Mouse (Mus musculus) intestine, embryonic 14.5 days (tissue): ENCODE measurements at regions not wholly inside any gene's neighbourhood (a gene's known extent, or its start where the extent isn't known, plus 50 kb on each side); places are given as distances from the start of the nearest gene placed in this dataset.

Source experiments
- ATAC-seq: fragments of 200-750 bp; cut with Nextera tagmentation; replicated peaks from 2 replicates; pipeline ENCODE4 v1.8.0; 2017; ENCODE audit warnings: low read depth, moderate number of reproducible peaks, moderate TSS enrichment, moderate library complexity; ENCODE audit not compliant: low FRiP score, low TSS enrichment
- DNase-seq: peaks from one replicate; pipeline ENCODE4 v3.0.0-alpha.2; 2018; ENCODE audit warnings: low spot score
- H3K27ac ChIP-seq: fragments of 300-500 bp; sonication (generic); 2 replicates; pipeline ENCODE4 v1.5.1; 2014; ENCODE audit warnings: low read depth, mild to moderate bottlenecking, control low read depth
- H3K27me3 ChIP-seq: fragments of 300-500 bp; sonication (generic); replicated peaks from 2 replicates; pipeline ENCODE4 v1.6.1; 2014; ENCODE audit warnings: low read length, control low read depth; ENCODE audit not compliant: control insufficient read depth, insufficient read depth
- H3K36me3 ChIP-seq: fragments of 300-500 bp; sonication (generic); 2 replicates; pipeline ENCODE4 v1.6.1; 2014; ENCODE audit warnings: low read length, control low read depth; ENCODE audit not compliant: control insufficient read depth, insufficient read depth
- H3K4me1 ChIP-seq: fragments of 300-500 bp; sonication (generic); replicated peaks from 2 replicates; pipeline ENCODE4 v1.6.1; 2014; ENCODE audit warnings: low read length, control low read depth, mixed read lengths; ENCODE audit not compliant: control insufficient read depth, insufficient read depth
- H3K4me2 ChIP-seq: fragments of 300-500 bp; sonication (generic); 2 replicates; pipeline ENCODE4 v1.6.1; 2014; ENCODE audit warnings: low read length
- H3K4me3 ChIP-seq: fragments of 300-500 bp; sonication (generic); 2 replicates; pipeline ENCODE4 v1.5.1; 2014; ENCODE audit warnings: low read depth, low read length, control low read depth, mixed read lengths
- H3K9ac ChIP-seq: fragments of 300-500 bp; sonication (generic); 2 replicates; pipeline ENCODE4 v1.6.1; 2014; ENCODE audit warnings: mild to moderate bottlenecking, low read length
- H3K9me3 ChIP-seq: fragments of 300-500 bp; sonication (generic); 2 replicates; pipeline ENCODE4 v1.6.1; 2016; ENCODE audit warnings: low read length, control low read depth; ENCODE audit not compliant: control insufficient read depth
- WGBS: fragments of 180-500 bp; shearing (Covaris S2); extraction: QIAGEN DNeasy Blood & Tissue Kit; methylation state at CpG from one replicate; pipeline ENCODE4 v1.1.7; 2014; 5-methylcytosine and 5-hydroxymethylcytosine counted together

- H3K27ac ChIP-seq = peak overlapping the region; percentile 69
These were observed 397.0 kb downstream of the Meis1 start for GRCm38 (mm10) chr11:18621777-18622176.

DNA sequence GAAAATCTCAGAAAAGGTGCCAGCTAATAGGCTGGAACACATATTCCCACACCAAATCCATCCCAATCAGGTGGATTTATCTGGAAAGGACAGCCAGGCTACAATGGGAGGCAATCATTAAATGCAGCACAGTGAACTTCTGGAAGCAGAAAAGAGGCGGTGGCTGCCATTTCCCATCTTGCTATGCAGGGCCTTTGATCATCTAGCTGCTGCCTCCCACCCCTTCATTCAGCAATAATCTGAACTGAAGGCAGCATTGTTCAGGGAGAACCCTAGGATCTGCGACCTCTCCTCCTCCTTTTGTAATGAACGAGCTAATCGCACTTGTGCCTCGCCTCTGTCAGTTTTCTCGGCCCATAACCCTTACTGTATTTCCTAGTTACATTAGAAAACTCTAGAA, 413.9 kb downstream of the Meis1 start:
- H3K4me2 ChIP-seq = no peak overlapping the region
- no peak overlapping the region for H3K27ac ChIP-seq
- H3K27me3 ChIP-seq = no peaks in the 10 kb centered on the region
- H3K4me1 ChIP-seq = no peaks in the 10 kb centered on the region
- no peak overlapping the region for H3K9ac ChIP-seq
- no peaks in the 10 kb centered on the region for H3K36me3 ChIP-seq
- H3K4me3 ChIP-seq = no peak overlapping the region
- ATAC-seq (no peak), DNase-seq (no peak)
- H3K9me3 ChIP-seq = no peaks in the 10 kb centered on the region
- WGBS = 83% methylated on average over 6 of the region's 6 CpGs

More at GRCm38 (mm10) chr11:18621777-18622176, 397.0 kb downstream of the Meis1 start:
- Histone ChIP-seq H3K4me2 (no peak overlapping the region), H3K4me3 (no peak overlapping the region), H3K9ac (no peak overlapping the region), H3K4me1 (no peaks in the 10 kb centered on the region; the same call in 1 of the 2 replicates), H3K9me3 (no peaks in the 10 kb centered on the region), H3K27me3 (no peaks in the 10 kb centered on the region), H3K36me3 (no peaks in the 10 kb centered on the region)
- DNase-seq (no peak), ATAC-seq (peak; percentile 62; the same call in 1 of the 2 replicates)
- WGBS = 51% methylated on average over 3 of the region's 3 CpGs

GRCm38 (mm10) chr11:18601568-18602182, 417.1 kb downstream of the Meis1 start:
- Histone ChIP-seq H3K27me3 (no peaks in the 10 kb centered on the region), H3K36me3 (no peaks in the 10 kb centered on the region), H3K4me3 (no peak overlapping the region), H3K4me2 (no peak overlapping the region), H3K9me3 (no peaks in the 10 kb centered on the region), H3K27ac (no peak overlapping the region), H3K9ac (no peak overlapping the region), H3K4me1 (no peaks in the 10 kb centered on the region)
- WGBS = 80% methylated on average over 6 of the region's 6 CpGs
- DNase-seq (no peak), ATAC-seq (no peak)

DNA sequence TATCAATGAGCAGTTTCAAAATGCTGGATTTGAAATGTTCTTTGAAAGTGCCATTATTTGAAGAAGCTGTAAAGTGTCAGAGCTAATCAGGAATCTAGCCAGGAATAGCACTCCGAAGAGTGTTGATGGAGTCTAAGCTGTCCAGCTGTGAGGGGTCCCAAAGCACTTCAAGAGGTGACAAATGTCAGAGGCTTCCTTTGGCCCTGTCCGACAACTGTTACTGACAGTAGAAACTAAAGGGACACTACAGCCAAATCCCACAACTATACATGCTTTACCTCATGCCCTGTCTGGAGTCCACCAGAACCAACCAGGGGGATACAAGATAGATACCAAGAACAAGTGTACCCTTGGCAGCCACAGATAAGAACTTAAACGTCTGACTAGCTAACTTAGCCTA, 420.4 kb downstream of the Meis1 start:
- Histone ChIP-seq H3K9me3 (no peaks in the 10 kb centered on the region), H3K4me1 (no peaks in the 10 kb centered on the region), H3K4me2 (no peak overlapping the region), H3K36me3 (no peaks in the 10 kb centered on the region), H3K27ac (no peak overlapping the region), H3K27me3 (no peaks in the 10 kb centered on the region), H3K4me3 (no peak overlapping the region), H3K9ac (no peak overlapping the region)
- ATAC-seq (no peak), DNase-seq (no peak)
- WGBS = 76% methylated on average over 3 of the region's 3 CpGs

DNA sequence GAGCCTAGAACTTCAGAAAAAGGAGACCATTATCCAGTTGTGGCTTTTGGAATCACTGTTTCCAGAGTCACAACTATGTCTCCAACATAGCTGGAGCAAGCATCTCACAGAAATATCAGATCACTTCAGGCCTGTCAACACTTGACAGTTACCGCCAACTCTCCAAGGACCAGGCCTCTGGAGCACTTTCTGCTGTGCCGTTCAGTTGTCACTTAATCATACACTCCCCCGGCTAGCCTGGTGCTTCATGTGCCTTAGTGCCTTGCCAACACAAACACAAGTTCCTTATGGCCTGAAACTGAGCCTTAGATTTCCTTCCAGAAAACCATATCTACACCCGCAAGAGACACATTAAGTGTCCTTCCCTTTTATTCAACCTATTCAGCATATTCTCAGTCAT, 421.8 kb downstream of the Meis1 start:
- no peak for ATAC-seq
- no peak for DNase-seq

DNA sequence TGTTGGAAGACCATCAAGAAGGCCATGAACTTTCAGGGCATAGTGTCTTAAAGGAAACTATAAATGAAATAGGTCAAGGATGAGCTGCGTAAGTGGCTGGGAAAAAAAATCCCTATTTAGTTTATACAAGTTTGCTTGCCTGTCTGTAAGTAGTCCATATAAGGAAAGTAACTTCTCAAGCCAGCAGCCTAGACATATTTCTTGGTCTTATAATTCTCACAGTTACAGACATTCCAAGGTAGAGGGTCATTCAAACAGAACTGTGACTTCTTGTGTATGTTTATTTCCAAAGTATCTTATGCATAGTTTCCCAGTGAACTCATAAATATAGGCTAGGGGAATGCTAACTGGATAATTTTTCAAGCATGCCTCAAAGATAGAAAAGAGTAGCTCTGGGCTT, 428.3 kb downstream of the Meis1 start:
- WGBS = 25% methylated on average over 1 of the region's 1 CpGs
- H3K27ac ChIP-seq = peak overlapping the region; percentile 81
- 0 out of 2 replicates have a peak, but pooled peaks have one; percentile 23 for ATAC-seq

More for the DNA sequence above, 421.8 kb downstream of the Meis1 start:
- Histone ChIP-seq H3K27me3 (no peaks in the 10 kb centered on the region), H3K9me3 (no peaks in the 10 kb centered on the region), H3K27ac (no peak overlapping the region), H3K4me1 (no peaks in the 10 kb centered on the region), H3K4me3 (no peak overlapping the region), H3K36me3 (no peaks in the 10 kb centered on the region), H3K4me2 (no peak overlapping the region), H3K9ac (no peak overlapping the region)
- WGBS = 84% methylated on average over 4 of the region's 4 CpGs

DNA sequence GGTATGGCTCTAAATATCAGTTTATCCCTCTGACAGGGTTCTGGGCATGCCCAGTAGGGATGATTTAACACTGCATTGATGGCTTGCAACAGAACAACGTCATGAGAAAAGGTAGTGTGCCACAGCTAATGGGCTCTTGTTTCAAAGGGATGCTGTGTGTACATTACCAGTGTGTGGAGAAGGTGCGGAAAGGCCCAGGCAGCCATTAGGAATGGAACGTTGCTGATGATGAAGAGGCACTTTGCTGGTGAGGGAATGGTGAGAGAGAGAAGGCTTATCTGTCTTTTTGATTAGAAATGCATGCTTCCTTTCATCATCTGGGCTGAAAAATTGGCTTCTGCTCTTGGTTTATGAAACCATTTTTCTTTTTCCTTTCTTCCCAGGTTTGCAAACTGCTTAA, 432.3 kb downstream of the Meis1 start:
- no peak overlapping the region for H3K9ac ChIP-seq
- ATAC-seq (no peak), DNase-seq (no peak)
- no peaks in the 10 kb centered on the region for H3K27me3 ChIP-seq
- no peak overlapping the region for H3K4me2 ChIP-seq
- H3K4me1 ChIP-seq = peaks cover 7% of the 10 kb centered on the region
- no peaks in the 10 kb centered on the region for H3K9me3 ChIP-seq
- 63% methylated on average over 3 of the region's 3 CpGs for WGBS
- H3K36me3 ChIP-seq = no peaks in the 10 kb centered on the region
- no peak overlapping the region for H3K27ac ChIP-seq
- no peak overlapping the region for H3K4me3 ChIP-seq

More for the DNA sequence above, 428.3 kb downstream of the Meis1 start:
- DNase-seq = no peak
- H3K4me3 ChIP-seq = no peak overlapping the region
- H3K4me2 ChIP-seq = no peak overlapping the region
- no peaks in the 10 kb centered on the region for H3K36me3 ChIP-seq
- H3K4me1 ChIP-seq = peaks cover 4% of the 10 kb centered on the region; the same call in 1 of the 2 replicates
- H3K27me3 ChIP-seq = no peaks in the 10 kb centered on the region
- H3K9me3 ChIP-seq = no peaks in the 10 kb centered on the region
- H3K9ac ChIP-seq = no peak overlapping the region

DNA sequence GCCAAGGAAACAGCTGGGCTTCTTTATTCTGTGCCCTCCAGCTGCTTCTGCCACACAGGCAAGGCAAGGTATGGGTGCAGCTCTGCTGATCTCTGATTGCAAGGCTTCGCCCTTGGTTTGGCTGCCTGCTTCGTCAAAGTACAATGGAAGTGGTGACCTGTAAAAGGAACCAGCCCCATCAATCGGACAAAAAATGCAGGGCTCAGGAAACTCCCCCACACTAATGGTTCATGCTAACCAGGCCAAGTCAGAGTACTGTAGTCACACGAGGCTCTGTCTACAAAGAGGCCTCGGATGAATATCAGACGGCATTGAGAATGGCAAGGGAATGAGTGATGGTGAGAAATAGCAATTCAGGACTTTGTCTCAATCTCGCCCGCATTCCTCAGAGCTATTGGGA, 433.8 kb downstream of the Meis1 start:
- WGBS = 72% methylated on average over 8 of the region's 8 CpGs
- Histone ChIP-seq H3K4me2 (no peak overlapping the region), H3K9ac (no peak overlapping the region), H3K4me1 (peaks cover 3% of the 10 kb centered on the region; the same call in 1 of the 2 replicates), H3K9me3 (no peaks in the 10 kb centered on the region), H3K27me3 (no peaks in the 10 kb centered on the region), H3K27ac (no peak overlapping the region), H3K4me3 (no peak overlapping the region), H3K36me3 (no peaks in the 10 kb centered on the region)
- ATAC-seq (no peak), DNase-seq (no peak)

- H3K9me3 ChIP-seq = no peaks in the 10 kb centered on the region
- H3K4me1 ChIP-seq = peaks cover 3% of the 10 kb centered on the region; the same call in 1 of the 2 replicates
- 71% methylated on average over 1 of the region's 1 CpGs for WGBS
- H3K36me3 ChIP-seq = no peaks in the 10 kb centered on the region
- no peak overlapping the region for H3K9ac ChIP-seq
- H3K4me2 ChIP-seq = no peak overlapping the region
- ATAC-seq (no peak), DNase-seq (no peak)
- H3K4me3 ChIP-seq = no peak overlapping the region
- H3K27ac ChIP-seq = no peak overlapping the region
- no peaks in the 10 kb centered on the region for H3K27me3 ChIP-seq
These were observed 436.0 kb downstream of the Meis1 start for GRCm38 (mm10) chr11:18582781-18583161.
